Mouse (Mus musculus) G1E-ER4 (cell line): ENCODE measurements around the gene Zic3. TPM values are rescaled to one million over a fixed set of nuclear protein-coding genes. Genes with fewer than 3 reads are reported as not detected.

Experiments
- GATA1 ChIP-seq: IDR thresholded peaks from one replicate; pipeline ENCODE4 v1.8.0; 2012; ENCODE audit warnings: low read length, inconsistent platforms
- polyA plus RNA-seq: library from polyadenylated mRNA; stranded (reverse); fragments of >175 nt; gene quantifications from 2 replicates; pipeline ENCODE4 v1.2.3, GENCODE M21; 2012

The Zic3 gene
- polyA plus RNA-seq, 1 experiment, result not detected

- TF ChIP-seq GATA1, result no peak
These were observed 10.1 kb downstream of the Zic3 start for GRCm38 (mm10) chrX:58032622-58033021.

GRCm38 (mm10) chrX:58033521-58033920, 11.0 kb downstream of the Zic3 start:
- TF ChIP-seq GATA1, result no peak

DNA sequence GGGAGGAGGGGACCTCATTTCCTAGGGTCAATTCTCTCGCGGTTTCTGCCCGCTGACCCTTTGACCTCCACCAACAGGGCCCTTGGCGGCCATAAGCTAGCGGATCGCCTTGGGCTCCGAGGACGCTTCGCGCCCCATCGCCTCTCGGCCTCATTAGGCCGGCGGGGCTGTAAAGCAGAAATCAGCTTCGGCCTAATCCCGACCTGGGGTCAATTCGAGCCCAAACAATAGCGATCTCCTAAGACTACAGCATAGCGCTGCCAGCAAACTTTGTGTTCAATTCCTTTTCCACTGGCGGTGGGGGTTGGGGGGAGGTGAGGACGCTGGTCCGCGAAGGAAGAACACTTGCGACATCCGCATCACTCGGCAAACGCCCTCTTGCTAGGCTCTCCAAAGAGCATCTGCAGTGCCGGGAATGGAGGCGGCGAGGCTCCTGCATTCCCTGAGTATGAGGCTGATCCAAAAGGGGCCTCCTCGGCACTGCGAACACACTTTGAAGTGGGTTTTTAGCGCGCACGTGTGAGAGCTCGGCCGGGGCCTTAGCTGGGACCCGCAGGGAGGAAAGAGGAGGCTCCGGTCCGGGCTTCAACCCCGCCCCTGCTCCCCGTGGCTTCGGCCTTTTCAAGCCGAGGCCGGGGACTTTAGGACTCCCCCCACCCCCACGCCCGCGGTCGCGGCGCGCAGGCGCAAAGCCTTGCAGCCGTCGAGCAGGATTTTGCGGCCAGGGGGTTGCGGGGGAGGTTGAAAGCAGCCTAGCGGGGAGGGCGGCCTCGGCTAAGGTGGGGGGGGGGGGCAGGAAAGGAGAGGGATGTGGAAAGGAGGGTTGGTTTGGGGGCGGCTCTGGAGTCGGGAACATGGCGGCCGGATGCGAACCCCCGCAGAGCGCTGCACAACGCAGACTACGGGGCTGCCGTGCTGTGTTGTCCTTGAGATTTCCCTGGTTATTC, 15.8 kb downstream of the Zic3 start:
- no peak for TF ChIP-seq GATA1

DNA sequence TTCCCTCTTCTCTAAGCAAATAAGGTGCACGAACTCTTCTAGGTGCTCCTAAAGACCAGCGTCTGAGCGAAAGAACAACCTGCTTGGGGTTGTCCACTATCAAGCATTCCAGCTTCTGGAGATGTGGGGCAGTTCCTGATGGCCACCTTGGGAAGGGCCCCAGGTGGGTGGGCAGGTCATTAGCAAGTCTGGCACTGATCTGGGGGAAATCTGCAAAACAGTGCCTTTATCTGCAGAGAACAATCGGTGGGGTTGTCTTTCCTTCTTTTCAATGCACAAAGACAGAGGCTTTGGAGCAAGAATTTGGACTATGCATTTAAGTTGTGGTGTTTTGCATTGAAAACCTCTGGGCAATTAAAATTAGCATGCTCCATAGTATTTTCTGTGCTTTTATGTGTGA, 17.2 kb downstream of the Zic3 start:
- TF ChIP-seq GATA1, result no peak

GRCm38 (mm10) chrX:58041865-58042264, 19.4 kb downstream of the Zic3 start:
- TF ChIP-seq GATA1, result no peak

DNA sequence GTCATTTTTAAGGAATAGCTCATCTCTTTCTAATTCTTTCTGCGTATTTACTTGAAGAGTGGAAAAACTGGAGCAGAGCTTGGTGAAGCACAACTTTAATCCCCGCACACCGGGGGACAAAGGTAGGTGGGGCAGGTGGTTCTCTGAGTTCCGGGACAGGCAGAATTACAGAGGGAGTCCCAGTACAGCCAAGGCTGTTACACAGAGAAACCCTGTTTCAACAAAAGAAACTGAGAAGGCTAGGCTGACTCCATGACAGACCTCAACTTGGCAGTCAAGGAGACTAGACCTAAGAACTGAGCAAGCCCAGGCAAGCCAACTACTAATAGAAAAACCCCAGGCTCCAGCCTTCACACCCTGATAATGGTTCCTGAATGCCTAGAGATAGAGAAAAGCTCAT, 20.0 kb downstream of the Zic3 start:
- no peak for TF ChIP-seq GATA1
